Mouse (Mus musculus) spleen, adult 18-20 months (tissue): ENCODE measurements around the gene Hist3h2a.

ENCODE experiments used
- DNase-seq, 2 experiments: peaks; one replicate each; pipeline ENCODE4 v3.0.0; 2022; ENCODE audit warnings: mixed read lengths in 2 of 2

Hist3h2a gene

GRCm38 (mm10) chr11:58970831-58971530 lies 16.5 kb downstream of the Hist3h2a start:
- no peak for DNase-seq

- DNase-seq, result no peak
Observed at GRCm38 (mm10) chr11:58971796-58972195, 17.3 kb downstream of the Hist3h2a start.

GRCm38 (mm10) chr11:58974414-58974813 lies 19.9 kb downstream of the Hist3h2a start:
- DNase-seq, result no peak

- DNase-seq, result peak; percentile 17 to 34
Observed at GRCm38 (mm10) chr11:58977150-58977549, 22.7 kb downstream of the Hist3h2a start.

GRCm38 (mm10) chr11:58977607-58978026 lies 23.1 kb downstream of the Hist3h2a start:
- no peak for DNase-seq

- peak; percentile 49 to 65 for DNase-seq
Observed at GRCm38 (mm10) chr11:58978027-58978705, 23.7 kb downstream of the Hist3h2a start, which contains the start of gene Trim11. Trim11 (plus strand) TSS chr11:58978093.

- DNase-seq, result no peak
Observed at GRCm38 (mm10) chr11:58978706-58979030, 24.2 kb downstream of the Hist3h2a start.

GRCm38 (mm10) chr11:58979183-58979582 lies 24.7 kb downstream of the Hist3h2a start:
- no peak for DNase-seq

GRCm38 (mm10) chr11:58979661-58980060 lies 25.2 kb downstream of the Hist3h2a start:
- DNase-seq, result no peak

GRCm38 (mm10) chr11:58980381-58980990 lies 26.0 kb downstream of the Hist3h2a start:
- DNase-seq, result no peak

GRCm38 (mm10) chr11:58981541-58982447 lies 27.3 kb downstream of the Hist3h2a start:
- peak; percentile 68 to 70 for DNase-seq

- peak; percentile 49 to 61 for DNase-seq
Observed at GRCm38 (mm10) chr11:58982471-58983097, 28.1 kb downstream of the Hist3h2a start.

GRCm38 (mm10) chr11:58983691-58984341 lies 29.3 kb downstream of the Hist3h2a start:
- no peak for DNase-seq

- no peak for DNase-seq
Observed at GRCm38 (mm10) chr11:58984657-58985056, 30.2 kb downstream of the Hist3h2a start.

GRCm38 (mm10) chr11:58985299-58985917 lies 30.9 kb downstream of the Hist3h2a start:
- DNase-seq, result no peak

- no peak for DNase-seq
Observed at GRCm38 (mm10) chr11:58989166-58989565, 34.7 kb downstream of the Hist3h2a start.

- no peak for DNase-seq
Observed at GRCm38 (mm10) chr11:58990141-58990540, 35.7 kb downstream of the Hist3h2a start.

GRCm38 (mm10) chr11:58990794-58991193 lies 36.3 kb downstream of the Hist3h2a start:
- DNase-seq, result no peak

GRCm38 (mm10) chr11:58991911-58992310 lies 37.4 kb downstream of the Hist3h2a start:
- DNase-seq, result no peak

GRCm38 (mm10) chr11:58993091-58993670 lies 38.7 kb downstream of the Hist3h2a start:
- DNase-seq, result no peak

- DNase-seq, result peak; percentile 33 to 34
Observed at GRCm38 (mm10) chr11:58994337-58994826, 39.9 kb downstream of the Hist3h2a start.
